Mouse (Mus musculus): Measurements from ENCODE around the gene Lrrc8b. TPM values are rescaled to one million over a fixed set of nuclear protein-coding genes. Genes with fewer than 3 reads are reported as not detected.

Lrrc8b gene
- 7.3 and 7.5 TPM in 2 replicates for polyA plus RNA-seq (2016; fragmentation: Nextera tagmentation; extraction: Ambion mirVana)

- H3K27me3 ChIP-seq (ENCODE audit: insufficient read depth, poor library complexity, severe bottlenecking), result 0 out of 2 replicates have a peak, but pooled peaks cover 5% of the 10 kb centered on the region
- DNase-seq (ENCODE audit: low spot score), result peak; percentile 83
- peak within 1 kb of the TSS; percentile 97 for H3K27ac ChIP-seq
- peaks cover 16% of the 10 kb centered on the region for H3K36me3 ChIP-seq
- H3K9me3 ChIP-seq, result peaks cover 12% of the 10 kb centered on the region; the same call in 1 of the 2 replicates
- peak within 1 kb of the TSS; percentile 90 for H3K4me3 ChIP-seq
- WGBS, result 1% methylated on average over 63 of the region's 63 CpGs
- peaks cover 17% of the 10 kb centered on the region for H3K4me1 ChIP-seq (replicated peaks)
These were observed at the start of gene Lrrc8b for GRCm38 (mm10) chr5:105415198-105415791. Gene Lrrc8b (plus strand): TSS chr5:105415775.

GRCm38 (mm10) chr5:105381482-105381881 is 34.1 kb upstream of the Lrrc8b start:
- no peak for DNase-seq (ENCODE audit: low spot score)
- Histone ChIP-seq H3K36me3 (no peaks in the 10 kb centered on the region), H3K4me1 (replicated peaks) (no peaks in the 10 kb centered on the region), H3K27me3 (ENCODE audit: insufficient read depth, poor library complexity, severe bottlenecking) (no peaks in the 10 kb centered on the region), H3K27ac (no peak overlapping the region), H3K9me3 (no peaks in the 10 kb centered on the region), H3K4me3 (no peak overlapping the region)
- WGBS, result 94% methylated on average over 2 of the region's 2 CpGs

- Histone ChIP-seq H3K27me3 (ENCODE audit: insufficient read depth, poor library complexity, severe bottlenecking) (no peaks in the 10 kb centered on the region), H3K36me3 (no peaks in the 10 kb centered on the region), H3K9me3 (peaks cover 10% of the 10 kb centered on the region; the same call in 1 of the 2 replicates), H3K4me1 (replicated peaks) (no peaks in the 10 kb centered on the region), H3K4me3 (no peak overlapping the region), H3K27ac (no peak overlapping the region)
- DNase-seq (ENCODE audit: low spot score), result no peak
- WGBS, result 90% methylated on average over 2 of the region's 2 CpGs
These were observed 25.2 kb upstream of the Lrrc8b start for GRCm38 (mm10) chr5:105390346-105390745.

GRCm38 (mm10) chr5:105393731-105394130 is 21.8 kb upstream of the Lrrc8b start:
- Histone ChIP-seq H3K9me3 (peaks cover 10% of the 10 kb centered on the region; the same call in 1 of the 2 replicates), H3K4me3 (no peak overlapping the region), H3K4me1 (replicated peaks) (no peaks in the 10 kb centered on the region), H3K36me3 (no peaks in the 10 kb centered on the region), H3K27ac (no peak overlapping the region), H3K27me3 (ENCODE audit: insufficient read depth, poor library complexity, severe bottlenecking) (no peaks in the 10 kb centered on the region)
- DNase-seq (ENCODE audit: low spot score), result no peak
- 97% methylated on average over 6 of the region's 6 CpGs for WGBS

GRCm38 (mm10) chr5:105395188-105395587 is 20.4 kb upstream of the Lrrc8b start:
- 93% methylated on average over 4 of the region's 4 CpGs for WGBS
- peaks cover 3% of the 10 kb centered on the region; the same call in 1 of the 2 replicates for H3K4me1 ChIP-seq (replicated peaks)

GRCm38 (mm10) chr5:105398966-105399365 is 16.6 kb upstream of the Lrrc8b start:
- no peak overlapping the region for H3K27ac ChIP-seq
- DNase-seq (ENCODE audit: low spot score), result no peak
- no peaks in the 10 kb centered on the region for H3K27me3 ChIP-seq (ENCODE audit: insufficient read depth, poor library complexity, severe bottlenecking)
- H3K4me1 ChIP-seq (replicated peaks), result peaks cover 14% of the 10 kb centered on the region
- no peaks in the 10 kb centered on the region for H3K36me3 ChIP-seq
- H3K9me3 ChIP-seq, result 0 out of 2 replicates have a peak, but pooled peaks cover 2% of the 10 kb centered on the region
- WGBS, result 89% methylated on average over 6 of the region's 6 CpGs
- no peak overlapping the region for H3K4me3 ChIP-seq

More at GRCm38 (mm10) chr5:105395188-105395587, 20.4 kb upstream of the Lrrc8b start:
- Histone ChIP-seq H3K9me3 (peaks cover 10% of the 10 kb centered on the region; the same call in 1 of the 2 replicates), H3K27ac (no peak overlapping the region), H3K27me3 (ENCODE audit: insufficient read depth, poor library complexity, severe bottlenecking) (no peaks in the 10 kb centered on the region), H3K4me3 (no peak overlapping the region), H3K36me3 (no peaks in the 10 kb centered on the region)
- DNase-seq (ENCODE audit: low spot score), result no peak

- peak overlapping the region; percentile 54; the same call in 1 of the 2 replicates for H3K27ac ChIP-seq
These were observed 15.7 kb upstream of the Lrrc8b start for GRCm38 (mm10) chr5:105399631-105400423.

GRCm38 (mm10) chr5:105400424-105401375 is 14.9 kb upstream of the Lrrc8b start:
- Histone ChIP-seq H3K4me1 (replicated peaks) (peaks cover 14% of the 10 kb centered on the region), H3K27me3 (ENCODE audit: insufficient read depth, poor library complexity, severe bottlenecking) (no peaks in the 10 kb centered on the region), H3K36me3 (no peaks in the 10 kb centered on the region), H3K9me3 (no peaks in the 10 kb centered on the region), H3K27ac (peak overlapping the region; percentile 54), H3K4me3 (peak overlapping the region; percentile 31)
- WGBS, result 61% methylated on average over 17 of the region's 17 CpGs
- peak; percentile 13 for DNase-seq (ENCODE audit: low spot score)

More at GRCm38 (mm10) chr5:105399631-105400423, 15.7 kb upstream of the Lrrc8b start:
- H3K9me3 ChIP-seq, result no peaks in the 10 kb centered on the region
- DNase-seq (ENCODE audit: low spot score), result peak; percentile 67
- WGBS, result 37% methylated on average over 13 of the region's 13 CpGs
- H3K27me3 ChIP-seq (ENCODE audit: insufficient read depth, poor library complexity, severe bottlenecking), result no peaks in the 10 kb centered on the region
- peak overlapping the region; percentile 31 for H3K4me3 ChIP-seq
- H3K36me3 ChIP-seq, result no peaks in the 10 kb centered on the region
- peaks cover 14% of the 10 kb centered on the region for H3K4me1 ChIP-seq (replicated peaks)

- no peak for DNase-seq (ENCODE audit: low spot score)
- peaks cover 14% of the 10 kb centered on the region for H3K4me1 ChIP-seq (replicated peaks)
- no peaks in the 10 kb centered on the region for H3K36me3 ChIP-seq
- no peak overlapping the region for H3K4me3 ChIP-seq
- H3K27me3 ChIP-seq (ENCODE audit: insufficient read depth, poor library complexity, severe bottlenecking), result no peaks in the 10 kb centered on the region
- H3K27ac ChIP-seq, result no peak overlapping the region
- WGBS, result 92% methylated on average over 6 of the region's 6 CpGs
- H3K9me3 ChIP-seq, result no peaks in the 10 kb centered on the region
These were observed 14.0 kb upstream of the Lrrc8b start for GRCm38 (mm10) chr5:105401536-105401935.

GRCm38 (mm10) chr5:105404961-105405360 is 10.6 kb upstream of the Lrrc8b start:
- 14% methylated on average over 8 of the region's 8 CpGs for WGBS
- Histone ChIP-seq H3K36me3 (no peaks in the 10 kb centered on the region), H3K4me3 (no peak overlapping the region), H3K27ac (no peak overlapping the region), H3K27me3 (ENCODE audit: insufficient read depth, poor library complexity, severe bottlenecking) (no peaks in the 10 kb centered on the region), H3K4me1 (replicated peaks) (peaks cover 12% of the 10 kb centered on the region), H3K9me3 (no peaks in the 10 kb centered on the region)
- peak; percentile 73 for DNase-seq (ENCODE audit: low spot score)

- Histone ChIP-seq H3K4me3 (no peak overlapping the region), H3K9me3 (no peaks in the 10 kb centered on the region), H3K27ac (no peak overlapping the region), H3K4me1 (replicated peaks) (no peaks in the 10 kb centered on the region), H3K36me3 (no peaks in the 10 kb centered on the region), H3K27me3 (ENCODE audit: insufficient read depth, poor library complexity, severe bottlenecking) (no peaks in the 10 kb centered on the region)
- no peak for DNase-seq (ENCODE audit: low spot score)
- 88% methylated on average over 5 of the region's 5 CpGs for WGBS
These were observed 7.9 kb upstream of the Lrrc8b start for GRCm38 (mm10) chr5:105407661-105408060.

- 93% methylated on average over 4 of the region's 4 CpGs for WGBS
- DNase-seq (ENCODE audit: low spot score), result no peak
These were observed 6.5 kb upstream of the Lrrc8b start for GRCm38 (mm10) chr5:105409092-105409491.

More at GRCm38 (mm10) chr5:105409092-105409491, 6.5 kb upstream of the Lrrc8b start:
- H3K27me3 ChIP-seq (ENCODE audit: insufficient read depth, poor library complexity, severe bottlenecking), result no peaks in the 10 kb centered on the region
- no peak overlapping the region for H3K4me3 ChIP-seq
- H3K36me3 ChIP-seq, result no peaks in the 10 kb centered on the region
- H3K4me1 ChIP-seq (replicated peaks), result no peaks in the 10 kb centered on the region
- H3K9me3 ChIP-seq, result no peaks in the 10 kb centered on the region
- no peak overlapping the region for H3K27ac ChIP-seq
